Mouse (Mus musculus): Measurements from ENCODE around the gene Zdhhc12.
"Not testable (repeated sequence)": the region's sequence is repeated elsewhere in the genome, so short reads cannot be mapped to it uniquely, and the experiment has no call there.

The Zdhhc12 gene

DNA sequence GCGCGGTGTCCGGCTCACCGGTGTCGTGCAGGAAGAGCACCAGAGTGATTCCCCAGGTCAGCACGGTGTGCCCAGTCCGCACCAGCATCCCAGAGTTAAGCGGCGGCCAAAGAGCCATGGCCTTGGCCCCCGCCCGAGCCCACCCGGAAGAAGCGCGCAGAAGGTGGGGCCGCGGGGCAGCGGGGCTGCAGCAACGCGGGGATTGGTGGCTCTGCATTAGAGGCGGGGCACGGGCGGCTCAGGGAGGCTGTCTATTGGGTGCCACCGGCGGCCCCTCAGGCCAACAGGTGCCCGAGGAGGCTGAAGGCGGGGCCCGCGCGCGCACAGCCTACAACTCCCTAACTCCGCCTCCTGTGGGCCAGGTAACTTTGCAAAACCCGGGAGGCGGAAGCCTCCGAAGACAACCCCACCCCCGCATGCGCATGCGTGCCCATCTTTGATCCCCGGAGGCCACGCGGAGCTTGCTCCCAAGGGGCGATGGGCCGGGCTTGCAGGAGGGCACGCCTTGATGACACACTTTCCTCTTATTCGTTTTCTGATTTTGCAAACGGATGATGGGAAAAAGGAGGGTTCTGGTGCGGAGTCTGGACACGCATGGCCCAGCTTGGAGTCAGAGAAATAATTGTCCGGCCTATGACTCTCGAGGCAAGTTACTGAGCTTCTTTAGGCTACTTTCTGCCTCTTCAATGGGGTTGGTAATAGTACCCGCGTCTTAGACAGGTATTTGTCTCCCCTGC lies at the start of gene Zdhhc12:
Gene Zdhhc12, minus strand, starts transcription at position 178 of the 737 bp plus-strand sequence.
- DNase-seq (ENCODE audit: low read depth) = peak; percentile 96

DNA sequence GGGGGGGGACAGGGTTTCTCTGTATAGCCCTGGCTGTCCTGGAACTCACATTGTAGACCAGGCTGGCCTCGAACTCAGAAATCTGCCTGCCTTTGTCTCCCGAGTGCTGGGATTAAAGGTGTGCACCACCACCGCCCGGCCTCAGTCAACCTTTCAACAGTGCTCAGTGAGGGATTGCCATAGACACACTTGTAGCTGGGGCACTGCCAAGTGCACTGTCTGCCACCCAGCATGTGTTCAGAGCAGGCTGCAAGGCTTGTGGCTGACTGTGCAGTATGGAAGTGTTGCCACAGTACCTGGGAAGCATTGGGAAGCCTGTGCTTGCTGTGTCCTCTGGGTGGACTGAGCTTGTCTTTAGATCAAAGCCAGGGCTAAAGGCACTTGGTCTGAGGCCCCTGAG lies 46.6 kb upstream of the Zdhhc12 start:
- not testable (repeated sequence) for DNase-seq (ENCODE audit: low read depth)

GRCm38 (mm10) chr2:30136458-30136857 lies 43.0 kb upstream of the Zdhhc12 start:
- no peak for DNase-seq (ENCODE audit: low read depth)

GRCm38 (mm10) chr2:30134928-30135620 lies 41.6 kb upstream of the Zdhhc12 start:
- no peak for DNase-seq (ENCODE audit: low read depth)

- DNase-seq (ENCODE audit: low read depth) = peak; percentile 31
Observed at GRCm38 (mm10) chr2:30134378-30134711, 40.9 kb upstream of the Zdhhc12 start.

- peak; percentile 98 for DNase-seq (ENCODE audit: low read depth)
Observed at GRCm38 (mm10) chr2:30133613-30134377, 40.3 kb upstream of the Zdhhc12 start, which contains the start of gene Tbc1d13. Gene Tbc1d13, plus strand, starts transcription at chr2:30133746.

DNA sequence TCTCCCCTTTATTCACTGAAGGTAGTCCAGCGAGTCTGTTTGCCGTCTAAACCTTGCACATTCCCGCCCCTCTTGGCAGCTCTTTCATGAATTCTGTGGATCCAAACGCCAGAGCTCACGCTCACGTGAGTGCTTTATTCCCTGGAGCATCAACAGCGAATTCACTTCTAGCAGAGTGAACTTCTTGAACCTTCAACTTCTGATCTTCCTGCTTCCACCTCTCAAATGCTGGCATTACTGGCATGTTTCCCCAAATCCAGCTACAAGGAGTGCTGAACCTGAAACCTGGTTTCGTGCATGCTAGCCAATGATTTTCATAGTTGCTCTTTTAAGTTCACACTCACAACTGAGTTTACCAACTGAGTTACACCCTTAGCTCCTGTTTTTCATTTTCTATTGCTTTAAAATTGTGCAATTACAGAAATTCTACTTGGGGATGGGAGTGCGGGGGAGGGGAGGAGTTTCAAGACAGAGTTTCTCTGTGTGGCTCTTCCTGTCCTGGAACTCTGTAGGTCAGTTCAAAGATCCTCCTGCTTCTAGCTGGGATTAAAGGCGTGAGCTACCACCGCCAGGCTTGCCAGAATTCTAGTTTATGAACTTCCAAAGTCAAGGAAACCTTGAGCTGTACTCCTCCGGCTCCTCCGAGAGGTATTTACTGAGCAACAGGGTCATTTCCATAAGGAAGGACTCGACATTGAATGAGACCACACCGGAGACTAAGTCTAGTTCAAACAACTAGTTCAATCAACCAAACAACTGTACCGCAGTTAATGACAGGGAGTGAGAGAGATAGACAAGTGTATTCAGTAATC lies 39.6 kb upstream of the Zdhhc12 start:
- DNase-seq (ENCODE audit: low read depth) = peak; percentile 94

DNA sequence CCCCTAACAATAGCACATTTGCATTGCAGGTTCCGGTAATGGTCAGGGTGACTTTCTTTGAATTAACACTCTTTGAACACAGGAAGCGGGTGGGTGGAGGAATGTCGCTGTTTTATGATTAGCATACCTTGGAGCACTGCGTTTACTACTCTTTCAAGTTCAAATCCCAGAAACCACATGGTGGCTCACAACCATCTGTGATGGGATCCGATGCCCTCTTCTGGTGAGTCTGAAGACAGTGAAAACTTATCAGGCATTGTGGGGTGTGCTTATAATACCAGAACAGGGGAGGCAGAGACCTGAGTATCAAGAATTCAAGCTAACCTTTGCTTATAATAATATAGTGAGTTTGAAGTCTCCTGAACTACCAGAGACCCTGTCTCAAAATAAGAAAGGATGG lies 37.8 kb upstream of the Zdhhc12 start:
- DNase-seq (ENCODE audit: low read depth) = not testable (repeated sequence)

DNA sequence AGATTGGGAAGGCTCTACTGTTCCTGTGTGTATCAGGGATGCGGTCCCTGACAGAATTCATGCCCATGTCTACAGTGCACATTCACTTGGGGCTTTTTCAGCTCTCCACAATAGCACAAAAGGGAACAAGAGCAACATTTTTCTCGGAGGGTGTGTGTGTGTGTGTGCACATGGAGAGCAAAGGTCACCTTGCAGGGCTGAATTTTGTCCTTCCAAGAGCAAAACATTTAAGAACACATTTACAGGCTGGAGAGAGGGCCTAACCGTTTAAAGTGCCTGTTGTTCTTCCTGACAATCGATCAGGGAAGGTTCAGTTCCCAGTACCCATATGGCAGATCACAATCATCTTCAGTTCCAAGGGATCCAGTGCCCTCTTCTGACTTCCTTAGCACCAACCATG lies 36.7 kb upstream of the Zdhhc12 start:
- no peak for DNase-seq (ENCODE audit: low read depth)

DNA sequence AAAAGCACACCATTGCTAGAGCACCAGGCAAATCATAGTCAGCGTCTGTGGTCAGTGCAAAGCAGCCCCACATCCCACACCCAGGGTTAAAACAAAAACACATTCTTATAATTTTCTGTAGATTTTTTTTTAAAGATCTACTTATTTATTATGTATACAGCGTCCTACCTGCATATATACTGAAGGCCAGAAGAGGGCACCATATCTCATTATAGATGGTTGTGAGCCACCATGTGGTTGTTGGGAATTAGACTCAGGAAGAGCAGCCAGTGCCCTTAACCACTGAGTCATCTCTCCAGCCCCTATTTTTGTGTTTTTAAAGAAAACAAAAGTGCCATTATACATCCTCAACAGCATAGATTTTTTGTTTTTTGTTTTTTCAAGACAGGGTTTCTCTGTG lies 35.3 kb upstream of the Zdhhc12 start:
- DNase-seq (ENCODE audit: low read depth) = peak; percentile 78

DNA sequence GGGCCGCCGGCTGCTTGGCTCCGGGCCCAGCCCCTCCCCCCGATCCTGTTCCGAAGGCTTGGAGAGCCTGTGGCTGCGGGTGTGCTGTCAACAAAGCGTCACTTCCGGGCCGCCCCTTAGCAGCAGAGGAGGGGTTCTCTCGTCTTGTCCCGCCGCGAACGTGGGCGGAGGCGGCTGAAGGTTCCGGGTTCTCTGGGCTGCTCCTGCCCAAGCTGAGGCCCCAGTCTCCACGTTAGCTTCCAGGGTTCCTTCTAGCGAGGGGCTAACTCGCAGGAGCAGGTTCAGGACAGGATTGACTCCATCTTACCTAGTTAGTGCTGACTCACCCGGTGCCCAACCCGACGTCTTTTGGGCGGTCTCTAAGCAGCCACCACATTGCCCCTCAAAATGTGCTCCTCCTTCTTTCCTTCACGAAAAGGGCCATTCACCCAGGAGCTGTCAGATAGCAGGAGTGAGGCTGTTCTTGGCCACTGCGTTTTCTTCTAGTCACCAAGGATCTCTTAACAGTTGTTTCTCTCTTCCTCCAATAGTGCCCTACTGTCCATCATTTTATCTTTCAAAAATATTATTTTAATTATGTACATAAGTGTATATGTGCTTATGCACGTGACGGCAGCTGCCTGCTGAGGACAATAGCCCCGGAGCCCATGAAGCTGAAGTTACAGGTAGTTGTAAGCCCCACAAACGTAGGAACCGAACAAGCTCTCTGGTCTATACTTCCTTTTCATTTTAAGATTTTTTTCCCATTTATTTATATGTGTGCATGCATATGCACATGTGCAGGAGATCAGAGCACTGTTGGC lies 31.2 kb upstream of the Zdhhc12 start, which contains the start of gene Zer1:
Gene Zer1, minus strand, starts transcription at position 114 of the 803 bp plus-strand sequence.
- DNase-seq (ENCODE audit: low read depth) = peak; percentile 97

- DNase-seq (ENCODE audit: low read depth) = no peak
Observed at GRCm38 (mm10) chr2:30123729-30124471, 30.5 kb upstream of the Zdhhc12 start.

- DNase-seq (ENCODE audit: low read depth) = no peak
Observed at GRCm38 (mm10) chr2:30122766-30123165, 29.3 kb upstream of the Zdhhc12 start.

DNA sequence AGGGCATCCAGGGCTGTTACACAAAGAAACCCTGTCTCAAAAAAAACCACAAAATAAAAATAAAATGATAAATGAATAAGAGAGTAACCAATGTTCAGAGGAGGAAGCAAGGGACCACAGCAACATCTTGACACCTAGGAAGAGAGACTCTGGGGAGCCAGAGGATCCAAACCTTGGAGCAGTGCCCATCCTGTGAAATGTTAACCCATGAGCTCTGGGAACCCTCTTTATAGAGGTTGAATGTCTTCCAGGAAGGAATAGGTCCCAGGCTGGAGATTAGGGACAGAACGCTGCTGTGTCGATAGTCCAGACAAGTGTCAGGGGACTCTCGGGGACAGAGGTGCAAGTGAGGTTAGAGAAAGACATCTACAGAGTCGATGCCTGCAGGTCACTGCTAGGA lies 26.8 kb upstream of the Zdhhc12 start:
- DNase-seq (ENCODE audit: low read depth) = no peak

- DNase-seq (ENCODE audit: low read depth) = no peak
Observed at GRCm38 (mm10) chr2:30119641-30120051, 26.2 kb upstream of the Zdhhc12 start.

DNA sequence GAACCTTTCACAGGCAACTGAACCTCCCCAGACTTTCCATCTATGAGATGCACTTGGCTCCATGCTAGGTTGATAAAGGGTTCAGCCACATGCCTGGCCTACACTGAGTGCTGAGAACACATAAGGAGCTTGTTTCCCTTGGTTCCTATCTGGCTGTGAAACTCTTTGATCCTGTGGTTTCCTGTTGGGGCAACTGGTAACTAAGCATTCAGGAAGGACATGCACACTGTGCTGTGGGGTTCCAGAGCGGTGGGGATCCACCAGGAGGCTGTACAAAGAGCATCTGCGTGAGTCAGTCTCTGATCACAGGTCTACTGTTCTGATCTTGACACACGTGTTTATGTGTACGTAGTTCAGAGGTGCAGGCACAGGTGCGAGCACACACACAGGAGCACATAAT lies 19.1 kb upstream of the Zdhhc12 start:
- no peak for DNase-seq (ENCODE audit: low read depth)

DNA sequence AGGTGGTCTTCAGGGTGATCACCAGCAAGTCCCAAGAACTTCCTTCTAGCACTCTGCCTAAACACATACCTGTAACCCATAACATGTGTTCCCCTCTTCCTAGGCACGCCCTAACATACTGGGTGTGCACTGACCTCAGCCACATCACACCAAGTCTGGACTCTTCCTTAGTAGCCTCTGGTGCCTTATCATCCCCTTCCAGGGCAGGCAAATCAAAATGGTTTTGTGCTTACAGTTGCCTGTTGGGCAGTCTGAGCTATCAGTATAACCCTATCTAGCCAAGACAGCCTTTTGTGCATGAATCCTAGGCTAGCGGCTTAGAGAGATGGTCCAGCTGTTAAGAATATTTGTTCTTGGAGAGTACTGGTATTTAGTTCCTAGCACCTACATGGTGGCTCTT lies 18.1 kb upstream of the Zdhhc12 start:
- DNase-seq (ENCODE audit: low read depth) = no peak

DNA sequence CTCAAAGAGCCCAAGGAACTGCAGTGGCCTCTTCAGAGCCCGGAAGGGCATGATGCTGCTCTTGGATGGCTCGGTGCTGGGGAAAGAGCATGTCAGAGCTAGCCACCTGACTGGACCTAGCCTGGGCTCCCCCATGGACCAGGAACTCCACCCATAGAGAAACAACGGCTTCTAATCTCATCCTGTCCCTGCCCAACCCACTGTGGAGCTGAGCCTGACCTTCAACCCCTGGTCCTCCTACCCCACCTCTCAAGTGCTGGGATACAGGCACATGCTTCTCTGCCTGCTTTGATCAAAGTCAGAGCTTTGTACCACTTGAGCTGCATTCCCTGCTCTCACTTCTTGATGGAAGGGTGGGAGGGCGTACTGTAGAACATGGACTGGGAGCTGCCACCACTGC lies 14.8 kb upstream of the Zdhhc12 start:
- DNase-seq (ENCODE audit: low read depth) = no peak

- DNase-seq (ENCODE audit: low read depth) = no peak
Observed at GRCm38 (mm10) chr2:30107646-30108045, 14.2 kb upstream of the Zdhhc12 start.

- peak; percentile 79 for DNase-seq (ENCODE audit: low read depth)
Observed at GRCm38 (mm10) chr2:30106364-30106763, 12.9 kb upstream of the Zdhhc12 start.

Data from NIH3T3 (cell line).